Mouse (Mus musculus) hindbrain, embryonic 10.5 days (tissue): Measurements from ENCODE around the gene Stoml2. TPM values are rescaled to one million over a fixed set of nuclear protein-coding genes. Genes with fewer than 3 reads are reported as not detected.

ENCODE experiments used
- polyA plus RNA-seq: library from polyadenylated mRNA; unstranded; fragments of >200 nt; fragmentation: Nextera tagmentation; extraction: Ambion mirVana; gene quantifications from 2 replicates; pipeline ENCODE4 v1.2.1, GENCODE M21; 2016

Stoml2 gene
- polyA plus RNA-seq, 1 experiment from 2014 or later, result 404 TPM

Other genes starting within 250 kb of the Stoml2 start
- gene Fam205a1, start 177.8 kb downstream of the Stoml2 start, polyA plus RNA-seq, result not detected in 2 replicates
- 0.67 TPM in 1 of 2 replicates, not detected in the other for gene Gm12394, start 174.9 kb downstream of the Stoml2 start, polyA plus RNA-seq
- gene Fam205c, start 157.5 kb downstream of the Stoml2 start, polyA plus RNA-seq, result 1.1 TPM in 1 of 2 replicates, not detected in the other
- gene Phf24, start 115.0 kb downstream of the Stoml2 start, polyA plus RNA-seq, result 1.6 and 2.5 TPM in 2 replicates
- 14.0 and 17.6 TPM in 2 replicates for gene Dnajb5, start 81.9 kb downstream of the Stoml2 start, polyA plus RNA-seq
- 0.75 and 0.95 TPM in 2 replicates for gene 1700022I11Rik, start 62.1 kb downstream of the Stoml2 start, polyA plus RNA-seq
- gene Vcp, start 31.2 kb downstream of the Stoml2 start, polyA plus RNA-seq, result 600 and 640 TPM in 2 replicates
- gene Fancg, start 21.2 kb downstream of the Stoml2 start, polyA plus RNA-seq, result 23.2 and 25.5 TPM in 2 replicates
- gene Pigo, start 5.9 kb downstream of the Stoml2 start, polyA plus RNA-seq, result 20.3 and 23.2 TPM in 2 replicates
- 22.6 and 34.4 TPM in 2 replicates for gene Fam214b, start 14.5 kb upstream of the Stoml2 start, polyA plus RNA-seq
- gene Unc13b, start 27.2 kb upstream of the Stoml2 start, polyA plus RNA-seq, result 12.8 and 14.8 TPM in 2 replicates
- gene Atp8b5, start 235.4 kb upstream of the Stoml2 start, polyA plus RNA-seq, result 0.18 and 0.26 TPM in 2 replicates